Comparison of ENCODE assay signal across 21 mouse cellular contexts in the genomic region with DNA sequence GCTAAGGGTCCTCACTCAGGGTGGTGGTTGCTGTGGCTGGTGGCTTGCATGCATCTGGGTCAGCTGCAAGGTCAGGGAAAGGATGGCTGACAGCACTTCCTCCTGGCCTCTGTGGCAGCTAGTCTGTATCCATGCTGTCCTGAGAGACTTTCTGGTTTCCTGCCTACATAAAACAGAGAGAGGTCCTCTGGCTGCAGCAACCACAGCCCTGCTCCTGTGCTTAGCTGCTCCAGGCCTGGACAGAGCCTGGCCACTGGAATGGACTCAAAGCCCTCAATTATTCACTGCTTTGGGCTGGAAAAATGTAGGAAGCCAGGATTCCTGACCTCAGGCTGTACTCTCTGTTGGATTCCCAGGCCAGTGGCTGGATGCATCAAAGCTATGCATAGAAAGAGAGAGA. TPM values are rescaled to one million over a fixed set of nuclear protein-coding genes. Genes with fewer than 3 reads are reported as not detected.
DNase-seq lines count a peak whose midpoint lies in the region; ATAC-seq and TF ChIP-seq lines count a peak whose summit lies in the region.
"Had no signal": no experiment of that assay in that cellular context is flagged by ENCODE, and none has a peak within 500 bp of the region (broad histone marks: within the 10 kb centered on the region; RNA-seq: fewer than 3 reads in every experiment).

No protein-coding gene starts in this region.

- no peaks in the 10 kb centered on the region for H3K36me3 ChIP-seq in kidney, postnatal 0 days (ENCODE audit: insufficient read depth, low read length)
- no peaks in the 10 kb centered on the region for H3K36me3 ChIP-seq in heart, postnatal 0 days (replicated peaks; ENCODE audit: control insufficient read depth, insufficient read depth, low read length)
- H3K36me3 ChIP-seq: embryonic facial prominence, embryonic 12.5 days; hindbrain, embryonic 13.5 days; limb, embryonic 13.5 days; lung, embryonic 15.5 days had no signal

- H3K4me1 ChIP-seq in kidney, postnatal 0 days (replicated peaks; ENCODE audit: insufficient read depth, low read length), result peaks cover 26% of the 10 kb centered on the region
- peaks cover 22% of the 10 kb centered on the region for H3K4me1 ChIP-seq in heart, postnatal 0 days (ENCODE audit: control insufficient read depth, insufficient read depth)

- H3K4me3 ChIP-seq in kidney, postnatal 0 days (replicated peaks; ENCODE audit: low read depth, low read length), result no peak overlapping the region
- no peak overlapping the region for H3K4me3 ChIP-seq in heart, postnatal 0 days (ENCODE audit: low read depth, low read length)
- H3K4me3 ChIP-seq: embryonic facial prominence, embryonic 12.5 days; hindbrain, embryonic 13.5 days; limb, embryonic 13.5 days; lung, embryonic 15.5 days had no signal

- H3K27me3 ChIP-seq in kidney, postnatal 0 days (ENCODE audit: insufficient read depth, low read length), result no peaks in the 10 kb centered on the region
- H3K27me3 ChIP-seq in heart, postnatal 0 days (ENCODE audit: control insufficient read depth, insufficient read depth, low read length), result 0 out of 2 replicates have a peak, but pooled peaks cover 8% of the 10 kb centered on the region
- H3K27me3 ChIP-seq: embryonic facial prominence, embryonic 12.5 days; limb, embryonic 13.5 days; lung, embryonic 15.5 days had no signal

- no peak for TF ChIP-seq CTCF in kidney, postnatal 0 days (IDR thresholded peaks at IDR 0.05; ENCODE audit: low read depth)
- no peak for TF ChIP-seq CTCF in heart, postnatal 0 days (IDR thresholded peaks at IDR 0.05; ENCODE audit: low read depth)

- H3K9me3 ChIP-seq in kidney, postnatal 0 days (replicated peaks; ENCODE audit: low read length), result no peaks in the 10 kb centered on the region
- H3K9me3 ChIP-seq in heart, postnatal 0 days (replicated peaks; ENCODE audit: control insufficient read depth, low read length), result no peaks in the 10 kb centered on the region
- H3K9me3 ChIP-seq: embryonic facial prominence, embryonic 12.5 days; hindbrain, embryonic 13.5 days; limb, embryonic 13.5 days; lung, embryonic 15.5 days had no signal

- no peak for TF ChIP-seq EP300 in heart, postnatal 0 days (IDR thresholded peaks at IDR 0.05; ENCODE audit: low read depth)

- no peak for ATAC-seq in kidney, postnatal 0 days (replicated peaks; ENCODE audit: low FRiP score, low read depth)
- ATAC-seq in heart, postnatal 0 days (ENCODE audit: insufficient read depth, low read depth), result no peak

- no peak overlapping the region for H3K4me2 ChIP-seq in kidney, postnatal 0 days (ENCODE audit: low read length)
- H3K4me2 ChIP-seq in heart, postnatal 0 days (ENCODE audit: low read depth, low read length), result no peak overlapping the region
- H3K4me2 ChIP-seq: embryonic facial prominence, embryonic 12.5 days; hindbrain, embryonic 13.5 days; limb, embryonic 13.5 days; lung, embryonic 15.5 days had no signal

- peak overlapping the region; percentile 44; the same call in 1 of the 2 replicates for H3K27ac ChIP-seq in kidney, postnatal 0 days
- peak overlapping the region; percentile 47 for H3K27ac ChIP-seq in heart, postnatal 0 days (ENCODE audit: low read depth)
- H3K27ac ChIP-seq: embryonic facial prominence, embryonic 12.5 days; hindbrain, embryonic 13.5 days; limb, embryonic 13.5 days; lung, embryonic 15.5 days had no signal

- no peak overlapping the region for H3K9ac ChIP-seq in kidney, postnatal 0 days (ENCODE audit: low read depth, low read length)
- no peak overlapping the region for H3K9ac ChIP-seq in heart, postnatal 0 days (replicated peaks; ENCODE audit: low read depth, low read length)
- H3K9ac ChIP-seq: embryonic facial prominence, embryonic 12.5 days; hindbrain, embryonic 13.5 days; limb, embryonic 13.5 days; lung, embryonic 15.5 days had no signal

- peak; percentile 47 for DNase-seq in gastrocnemius, postnatal 25 days
- DNase-seq in gastrocnemius, postnatal 10 days, result no peak
- DNase-seq in kidney, postnatal 0 days (ENCODE audit: low spot score), result no peak
- DNase-seq in kidney, adult 18-20 months, result no peak
- peak; percentile 50 for DNase-seq in adipocyte (ENCODE audit: low spot score)
- no peak for DNase-seq in heart, postnatal 0 days (ENCODE audit: low spot score)
- DNase-seq in adrenal gland, postnatal 14 days, result no peak
- no peak for DNase-seq in testis, postnatal 10 days (ENCODE audit: low spot score)
- DNase-seq: adrenal gland, postnatal 36 days; B cell, adult 2 months; cerebellum, postnatal 25 days; gastrocnemius, postnatal 36 days; kidney, adult 8-10 months; thymus, adult 2 months had no signal

RNA-seq across cellular contexts. Expression of a gene that starts 2.6 kb away (rescaled TPM):
- 100 to 1,000 TPM in 1 of 2 experiments, 10 to 100 TPM in 1; 73.2 to 356 TPM for total RNA-seq in gastrocnemius, postnatal 25 days (2021)
- 100 to 1,000 TPM; 162 to 214 TPM for total RNA-seq in gastrocnemius, postnatal 10 days (2021)
- 7.9 and 8.9 TPM in 2 replicates for polyA plus RNA-seq in kidney, postnatal 0 days (2015; fragmentation: Nextera tagmentation; extraction: Ambion mirVana)
- 4,186 and 4,592 TPM in 2 replicates for total RNA-seq in heart, postnatal 0 days (2014; rRNA removed; ENCODE audit: low replicate concordance)
- polyA plus RNA-seq in heart, postnatal 0 days (2015; fragmentation: Nextera tagmentation; extraction: Ambion mirVana), result 4,392 and 4,399 TPM in 2 replicates
- total RNA-seq in adrenal gland, postnatal 14 days (2021), result 0.34 TPM in 1 of 2 replicates, not detected in the other
- total RNA-seq: neutrophil, adult 5-6 weeks had no signal

RNA-seq across cellular contexts. Expression of a gene that starts 10.7 kb away (rescaled TPM):
- total RNA-seq in gastrocnemius, postnatal 25 days (2021), result 100 to 1,000 TPM in 1 of 2 experiments, 10 to 100 TPM in 1; 56.9 to 161 TPM
- total RNA-seq in gastrocnemius, postnatal 10 days (2021), result 10 to 100 TPM; 24.1 to 36.7 TPM
- polyA plus RNA-seq in kidney, postnatal 0 days (2015; fragmentation: Nextera tagmentation; extraction: Ambion mirVana), result 76.4 and 78.4 TPM in 2 replicates
- total RNA-seq in heart, postnatal 0 days (2014; rRNA removed; ENCODE audit: low replicate concordance), result 87.5 and 130 TPM in 2 replicates
- 65.5 and 67.2 TPM in 2 replicates for polyA plus RNA-seq in heart, postnatal 0 days (2015; fragmentation: Nextera tagmentation; extraction: Ambion mirVana)
- total RNA-seq in adrenal gland, postnatal 14 days (2021), result 44.9 and 49.5 TPM in 2 replicates

RNA-seq across cellular contexts. Expression of a gene that starts 41.8 kb away (rescaled TPM):
- not detected for total RNA-seq in gastrocnemius, postnatal 25 days (2021)
- total RNA-seq in gastrocnemius, postnatal 10 days (2021), result under 1 TPM; 0.11 to 0.12 TPM
- polyA plus RNA-seq in kidney, postnatal 0 days (2015; fragmentation: Nextera tagmentation; extraction: Ambion mirVana), result 28.4 and 33.2 TPM in 2 replicates
- total RNA-seq in heart, postnatal 0 days (2014; rRNA removed; ENCODE audit: low replicate concordance), result 4.4 and 32.9 TPM in 2 replicates
- 9.1 and 11.1 TPM in 2 replicates for polyA plus RNA-seq in heart, postnatal 0 days (2015; fragmentation: Nextera tagmentation; extraction: Ambion mirVana)
- 0.45 TPM in 1 of 2 replicates, not detected in the other for total RNA-seq in adrenal gland, postnatal 14 days (2021)
- total RNA-seq: adrenal gland, postnatal 36 days; gastrocnemius, postnatal 36 days; megakaryocyte-erythroid progenitor cell, adult 5-6 weeks had no signal

RNA-seq across cellular contexts. Expression of a gene that starts 56.7 kb away (rescaled TPM):
- 10 to 100 TPM; 24.8 to 41.1 TPM for total RNA-seq in gastrocnemius, postnatal 25 days (2021)
- total RNA-seq in gastrocnemius, postnatal 10 days (2021), result 10 to 100 TPM; 63.5 to 70.3 TPM
- 189 and 190 TPM in 2 replicates for polyA plus RNA-seq in kidney, postnatal 0 days (2015; fragmentation: Nextera tagmentation; extraction: Ambion mirVana)
- 529 and 840 TPM in 2 replicates for total RNA-seq in heart, postnatal 0 days (2014; rRNA removed; ENCODE audit: low replicate concordance)
- 128 and 145 TPM in 2 replicates for polyA plus RNA-seq in heart, postnatal 0 days (2015; fragmentation: Nextera tagmentation; extraction: Ambion mirVana)
- total RNA-seq in adrenal gland, postnatal 14 days (2021), result 70.1 and 88.2 TPM in 2 replicates

RNA-seq across cellular contexts. Expression of a gene that starts 59.6 kb away (rescaled TPM):
- total RNA-seq in gastrocnemius, postnatal 25 days (2021), result 1 to 10 TPM; 6.2 to 8.4 TPM
- total RNA-seq in gastrocnemius, postnatal 10 days (2021), result 10 to 100 TPM; 41.1 to 52.6 TPM
- polyA plus RNA-seq in kidney, postnatal 0 days (2015; fragmentation: Nextera tagmentation; extraction: Ambion mirVana), result 2.0 and 5.7 TPM in 2 replicates
- 1,865 and 1,929 TPM in 2 replicates for total RNA-seq in heart, postnatal 0 days (2014; rRNA removed; ENCODE audit: low replicate concordance)
- 13,184 and 14,025 TPM in 2 replicates for polyA plus RNA-seq in heart, postnatal 0 days (2015; fragmentation: Nextera tagmentation; extraction: Ambion mirVana)
- 1.3 and 2.6 TPM in 2 replicates for total RNA-seq in adrenal gland, postnatal 14 days (2021)
- total RNA-seq: megakaryocyte-erythroid progenitor cell, adult 5-6 weeks; neutrophil, adult 5-6 weeks had no signal
- polyA plus RNA-seq: forebrain, embryonic 11.5 days had no signal

Comparison
In these comparisons a context has a peak if more than half of its experiments do, and no peak if none do; other contexts are left out.
1. DNase-seq: peak in gastrocnemius, postnatal 25 days (single experiment) and adipocyte (single experiment); none in gastrocnemius, postnatal 10 days (single experiment), kidney, postnatal 0 days (single experiment), kidney, adult 18-20 months (single experiment), heart, postnatal 0 days (single experiment), adrenal gland, postnatal 14 days (single experiment) and testis, postnatal 10 days (single experiment).
2. RNA of a gene that starts 2.6 kb away (total RNA-seq): 4,186 to 4,592 TPM in heart, postnatal 0 days, 73.2 to 356 TPM in gastrocnemius, postnatal 25 days and 162 to 214 TPM in gastrocnemius, postnatal 10 days; 0.34 TPM in adrenal gland, postnatal 14 days; every median in the first group is over 10 times any median in the second.